Mouse (Mus musculus) stomach, postnatal 0 days (tissue): ENCODE results near the gene Ddx39b. TPM values are rescaled to one million over a fixed set of nuclear protein-coding genes. Genes with fewer than 3 reads are reported as not detected.

Experiments used
- ATAC-seq: fragments of 200-750 bp; cut with Nextera tagmentation; 2 replicates; pipeline ENCODE4 v1.8.0; 2017; ENCODE audit not compliant: low FRiP score, low TSS enrichment
- DNase-seq: peaks from one replicate; pipeline ENCODE4 v3.0.0-alpha.2; 2016; ENCODE audit warnings: low spot score
- H3K27ac ChIP-seq: fragments of 300-500 bp; sonication (generic); replicated peaks from 2 replicates; pipeline ENCODE4 v1.5.1; 2014; ENCODE audit warnings: mild to moderate bottlenecking, control low read depth
- H3K27me3 ChIP-seq: fragments of 300-500 bp; sonication (generic); 2 replicates; pipeline ENCODE4 v1.6.1; 2014; ENCODE audit warnings: low read length; ENCODE audit not compliant: control insufficient read depth, insufficient read depth
- H3K36me3 ChIP-seq: fragments of 300-500 bp; sonication (generic); 2 replicates; pipeline ENCODE4 v1.6.1; 2014; ENCODE audit warnings: low read length, mixed read lengths; ENCODE audit not compliant: control insufficient read depth, insufficient read depth
- H3K4me1 ChIP-seq: fragments of 300-500 bp; sonication (generic); replicated peaks from 2 replicates; pipeline ENCODE4 v1.6.1; 2014; ENCODE audit warnings: antibody characterized with exemption; ENCODE audit not compliant: control insufficient read depth, insufficient read depth
- H3K4me2 ChIP-seq: fragments of 300-500 bp; sonication (generic); replicated peaks from 2 replicates; pipeline ENCODE4 v1.6.1; 2014; ENCODE audit warnings: low read depth, mild to moderate bottlenecking, control low read depth, moderate library complexity
- H3K4me3 ChIP-seq: fragments of 300-500 bp; sonication (generic); 2 replicates; pipeline ENCODE4 v1.5.1; 2014; ENCODE audit warnings: low read depth, low read length, control low read depth
- H3K9ac ChIP-seq: fragments of 300-500 bp; sonication (generic); 2 replicates; pipeline ENCODE4 v1.6.1; 2014; ENCODE audit warnings: mild to moderate bottlenecking, low read length, control low read depth, mixed read lengths
- H3K9me3 ChIP-seq: fragments of 300-500 bp; sonication (generic); 2 replicates; pipeline ENCODE4 v1.6.1; 2016; ENCODE audit warnings: low read length; ENCODE audit not compliant: control insufficient read depth
- CTCF ChIP-seq: IDR thresholded peaks from 2 replicates; pipeline ENCODE4 v1.5.1; 2016; ENCODE audit warnings: antibody characterized with exemption, low read depth, mild to moderate bottlenecking, moderate library complexity
- EP300 ChIP-seq: optimal IDR thresholded peaks from 2 replicates; pipeline ENCODE3; 2016; ENCODE audit warnings: antibody characterized with exemption
- WGBS: fragments of 180-500 bp; shearing (Covaris S2); extraction: QIAGEN DNeasy Blood & Tissue Kit; methylation state at CpG from one replicate; pipeline ENCODE4 v1.1.7; 2014; 5-methylcytosine and 5-hydroxymethylcytosine counted together
- polyA plus RNA-seq: library from polyadenylated mRNA; unstranded; fragments of >200 nt; fragmentation: Nextera tagmentation; extraction: Ambion mirVana; gene quantifications from 2 replicates; pipeline ENCODE4 v1.2.1, GENCODE M21; 2015

The Ddx39b gene
- polyA plus RNA-seq, 1 experiment from 2014 or later = 143 TPM

GRCm38 (mm10) chr17:35263523-35263883 is 22.0 kb downstream of the Ddx39b start:
- 2% methylated on average over 26 of the region's 31 CpGs for WGBS
- peak; percentile 36 for ATAC-seq

GRCm38 (mm10) chr17:35267399-35268086 is 26.0 kb downstream of the Ddx39b start:
- H3K9me3 ChIP-seq = no peaks in the 10 kb centered on the region
- 64% methylated on average over 1 of the region's 1 CpGs for WGBS
- no peak for DNase-seq
- H3K4me1 ChIP-seq = no peaks in the 10 kb centered on the region
- H3K9ac ChIP-seq = no peak overlapping the region
- H3K36me3 ChIP-seq = no peaks in the 10 kb centered on the region
- H3K4me2 ChIP-seq = no peak overlapping the region
- no peaks in the 10 kb centered on the region for H3K27me3 ChIP-seq
- H3K27ac ChIP-seq = no peak overlapping the region
- TF ChIP-seq EP300 (no peak), CTCF (no peak)
- no peak overlapping the region for H3K4me3 ChIP-seq
- ATAC-seq = no peak

More at GRCm38 (mm10) chr17:35263523-35263883, 22.0 kb downstream of the Ddx39b start:
- Histone ChIP-seq H3K36me3 (no peaks in the 10 kb centered on the region), H3K4me3 (peak overlapping the region; percentile 70), H3K9me3 (no peaks in the 10 kb centered on the region), H3K9ac (peak overlapping the region; percentile 74), H3K27me3 (no peaks in the 10 kb centered on the region), H3K4me2 (peak overlapping the region; percentile 100), H3K27ac (peak overlapping the region; percentile 77; the same call in 1 of the 2 replicates), H3K4me1 (no peaks in the 10 kb centered on the region)
- TF ChIP-seq CTCF = no peak
- TF ChIP-seq EP300 = no peak
- DNase-seq = peak; percentile 69

GRCm38 (mm10) chr17:35269653-35270347 is 28.3 kb downstream of the Ddx39b start:
- no peaks in the 10 kb centered on the region for H3K27me3 ChIP-seq
- no peak overlapping the region for H3K4me3 ChIP-seq
- DNase-seq (peak; percentile 64), ATAC-seq (no peak)
- H3K9me3 ChIP-seq = no peaks in the 10 kb centered on the region
- H3K27ac ChIP-seq = no peak overlapping the region
- WGBS = 24% methylated on average over 3 of the region's 3 CpGs
- H3K4me1 ChIP-seq = no peaks in the 10 kb centered on the region
- no peak overlapping the region for H3K4me2 ChIP-seq
- TF ChIP-seq CTCF (no peak), EP300 (no peak)
- H3K36me3 ChIP-seq = no peaks in the 10 kb centered on the region
- no peak overlapping the region for H3K9ac ChIP-seq

DNA sequence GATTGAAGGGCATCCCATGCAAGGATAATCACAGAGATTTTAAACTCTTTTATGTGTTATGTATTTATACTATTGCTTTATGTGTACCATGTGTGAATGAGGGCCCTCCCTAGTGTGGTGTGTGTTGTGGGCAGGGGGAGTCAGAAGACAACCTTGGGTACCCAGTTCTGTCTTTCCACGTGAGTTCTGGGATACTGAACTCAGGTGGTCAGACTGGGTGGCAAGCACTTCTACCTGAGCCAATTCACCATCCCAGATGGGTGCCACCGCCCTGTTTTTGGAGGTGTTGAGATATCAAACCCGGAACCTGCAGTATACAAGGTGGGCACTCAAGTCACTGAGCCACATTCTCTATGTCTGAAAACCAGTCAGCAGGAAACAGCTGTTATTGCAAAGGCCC is 30.7 kb downstream of the Ddx39b start:
- ATAC-seq (no peak), DNase-seq (no peak)
- Histone ChIP-seq H3K4me1 (no peaks in the 10 kb centered on the region), H3K27me3 (no peaks in the 10 kb centered on the region), H3K9ac (no peak overlapping the region), H3K27ac (no peak overlapping the region), H3K9me3 (no peaks in the 10 kb centered on the region), H3K4me2 (no peak overlapping the region), H3K36me3 (no peaks in the 10 kb centered on the region), H3K4me3 (no peak overlapping the region)
- TF ChIP-seq CTCF (no peak), EP300 (no peak)
- 59% methylated on average over 3 of the region's 3 CpGs for WGBS

DNA sequence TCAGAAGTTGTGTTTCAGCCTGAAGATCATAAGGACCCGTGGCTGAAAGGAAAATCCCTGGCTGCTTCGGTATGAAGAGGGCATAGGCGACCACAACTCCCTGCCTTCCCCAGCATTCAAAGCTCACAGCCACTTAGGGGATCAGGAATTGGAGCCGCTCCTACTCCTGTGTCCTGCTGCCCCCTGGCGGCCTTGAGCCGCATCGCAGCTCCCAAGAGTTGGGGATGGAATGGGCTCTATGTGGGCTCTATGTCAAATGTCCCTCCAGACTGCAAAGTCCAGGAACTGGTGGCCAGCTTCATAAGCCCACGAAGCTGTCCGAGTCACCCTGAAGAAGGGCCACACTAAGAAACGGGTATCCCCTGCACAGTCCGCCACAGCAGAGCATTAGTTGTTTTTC is 33.2 kb downstream of the Ddx39b start:
- Histone ChIP-seq H3K36me3 (no peaks in the 10 kb centered on the region), H3K9me3 (no peaks in the 10 kb centered on the region), H3K27ac (no peak overlapping the region), H3K4me2 (no peak overlapping the region), H3K9ac (no peak overlapping the region), H3K4me3 (no peak overlapping the region), H3K27me3 (no peaks in the 10 kb centered on the region), H3K4me1 (no peaks in the 10 kb centered on the region)
- WGBS = 7% methylated on average over 11 of the region's 11 CpGs
- DNase-seq = peak; percentile 80
- peak; percentile 53 for ATAC-seq
- TF ChIP-seq EP300 (no peak), CTCF (peak; percentile 92)

GRCm38 (mm10) chr17:35276304-35276864 is 34.8 kb downstream of the Ddx39b start:
- Histone ChIP-seq H3K4me3 (no peak overlapping the region), H3K4me1 (no peaks in the 10 kb centered on the region), H3K27me3 (no peaks in the 10 kb centered on the region), H3K4me2 (no peak overlapping the region), H3K36me3 (no peaks in the 10 kb centered on the region), H3K27ac (no peak overlapping the region), H3K9me3 (no peaks in the 10 kb centered on the region), H3K9ac (no peak overlapping the region)
- ATAC-seq (peak; percentile 48; the same call in 1 of the 2 replicates), DNase-seq (peak; percentile 40)
- TF ChIP-seq CTCF (no peak), EP300 (no peak)
- WGBS = 13% methylated on average over 13 of the region's 13 CpGs
